Mouse (Mus musculus) MEL (cell line): ENCODE measurements at regions not wholly inside any gene's neighbourhood (a gene's known extent, or its start where the extent isn't known, plus 50 kb on each side); places are given as distances from the start of the nearest gene placed in this dataset.

ENCODE experiments used
- DNase-seq: peaks from one replicate; pipeline ENCODE4 v3.0.0; 2011; ENCODE audit warnings: low read depth, low spot score
- H3K27ac ChIP-seq: 2 replicates; pipeline ENCODE4 v1.5.1; 2012; ENCODE audit warnings: low read depth, mild to moderate bottlenecking, control low read depth, low read length, moderate library complexity; ENCODE audit not compliant: control insufficient read depth
- H3K27me3 ChIP-seq, 2 experiments: fragments of 150-350 bp in 1 of 2; sonication (generic) in 1 of 2; 2 replicates each; pipeline ENCODE4 v1.6.1; 2012; ENCODE audit warnings: low read length in 2 of 2, mild to moderate bottlenecking in 2 of 2, improper control_type of control experiment in 1 of 2, moderate library complexity in 1 of 2; ENCODE audit not compliant: insufficient read depth in 2 of 2, control insufficient read depth in 1 of 2
- H3K36me3 ChIP-seq, 2 experiments: 2 replicates each; pipeline ENCODE4 v1.6.1; 2012 to 2014; ENCODE audit warnings: low read length in 2 of 2, improper control_type of control experiment in 1 of 2, inconsistent platforms in 1 of 2, mild to moderate bottlenecking in 1 of 2; ENCODE audit not compliant: insufficient read depth in 2 of 2, control insufficient read depth in 1 of 2
- H3K4me1 ChIP-seq, 2 experiments: fragments of 150-350 bp in 1 of 2; sonication (generic) in 1 of 2; 2 replicates each; pipeline ENCODE4 v1.6.1; 2012; ENCODE audit warnings: low read length in 2 of 2, improper control_type of control experiment in 1 of 2, mild to moderate bottlenecking in 1 of 2; ENCODE audit not compliant: insufficient read depth in 2 of 2, control insufficient read depth in 1 of 2
- H3K4me3 ChIP-seq, 2 experiments: fragments of 150-350 bp in 1 of 2; sonication (generic) in 1 of 2; 2 replicates each; pipeline ENCODE4 v1.5.1; 2012; ENCODE audit warnings: low read depth in 2 of 2, low read length in 2 of 2, mild to moderate bottlenecking in 2 of 2, moderate library complexity in 2 of 2, control low read depth in 1 of 2, improper control_type of control experiment in 1 of 2; ENCODE audit not compliant: control insufficient read depth in 1 of 2, insufficient read depth in 1 of 2
- H3K79me2 ChIP-seq: 2 replicates; pipeline ENCODE4 v1.6.1; 2012; ENCODE audit warnings: mild to moderate bottlenecking, low read length, moderate library complexity; ENCODE audit not compliant: control insufficient read depth, poor library complexity, insufficient read depth
- H3K9ac ChIP-seq: 2 replicates; pipeline ENCODE4 v1.6.1; 2012; ENCODE audit warnings: low read depth, mild to moderate bottlenecking, control low read depth, low read length, moderate library complexity; ENCODE audit not compliant: control insufficient read depth, poor library complexity, severe bottlenecking
- H3K9me3 ChIP-seq: fragments of 150-350 bp; sonication (generic); replicated peaks from 2 replicates; pipeline ENCODE4 v1.6.1; 2012; ENCODE audit warnings: mild to moderate bottlenecking, low read length, improper control_type of control experiment, moderate library complexity; ENCODE audit not compliant: insufficient read depth
- BHLHE40 ChIP-seq: IDR thresholded peaks from 2 replicates; pipeline ENCODE4 v1.6.1; 2012; ENCODE audit warnings: low read depth, mild to moderate bottlenecking, inconsistent platforms, low read length, improper control_type of control experiment, borderline replicate concordance
- CHD2 ChIP-seq: IDR thresholded peaks from 2 replicates; pipeline ENCODE4 v1.6.1; 2011; ENCODE audit warnings: low read length, improper control_type of control experiment
- CTCF ChIP-seq, 3 experiments: IDR thresholded peaks in 2 of 3; conservative IDR thresholded peaks in 1 of 3; 2 replicates each; pipeline ENCODE4 v1.5.1; 2011 to 2012; ENCODE audit warnings: low read length in 3 of 3, low read depth in 2 of 3, mild to moderate bottlenecking in 2 of 3, improper control_type of control experiment in 1 of 3, inconsistent platforms in 1 of 3, mixed read lengths in 1 of 3, moderate library complexity in 1 of 3; ENCODE audit not compliant: control insufficient read depth in 1 of 3, insufficient read depth in 1 of 3, poor library complexity in 1 of 3, severe bottlenecking in 1 of 3
- E2F4 ChIP-seq: IDR thresholded peaks from 2 replicates; pipeline ENCODE4 v1.6.1; 2011; ENCODE audit warnings: low read depth, low read length, improper control_type of control experiment, borderline replicate concordance
- ELF1 ChIP-seq: IDR thresholded peaks from 2 replicates; pipeline ENCODE4 v1.6.1; 2014; ENCODE audit warnings: low read depth, mild to moderate bottlenecking, inconsistent platforms, low read length, improper control_type of control experiment, moderate library complexity
- EP300 ChIP-seq, 2 experiments: IDR thresholded peaks; 2 replicates each; pipeline ENCODE4 v1.6.1; 2011; ENCODE audit warnings: improper control_type of control experiment in 2 of 2, low read length in 2 of 2, low read depth in 1 of 2, mild to moderate bottlenecking in 1 of 2
- ETS1 ChIP-seq: IDR thresholded peaks from 2 replicates; pipeline ENCODE4 v1.6.1; 2012; ENCODE audit warnings: low read depth, mild to moderate bottlenecking, inconsistent platforms, low read length, improper control_type of control experiment, moderate library complexity
- GABPA ChIP-seq: IDR thresholded peaks from 2 replicates; pipeline ENCODE4 v1.6.1; 2012; ENCODE audit warnings: low read depth, mild to moderate bottlenecking, inconsistent platforms, low read length, improper control_type of control experiment, moderate library complexity
- GATA1 ChIP-seq: IDR thresholded peaks from 2 replicates; pipeline ENCODE4 v1.6.1; 2011; ENCODE audit warnings: low read depth, low read length, improper control_type of control experiment
- HCFC1 ChIP-seq: IDR thresholded peaks from 2 replicates; pipeline ENCODE4 v1.6.1; 2012; ENCODE audit warnings: low read depth, mild to moderate bottlenecking, inconsistent platforms, low read length, improper control_type of control experiment, moderate library complexity
- JUND ChIP-seq: IDR thresholded peaks from 2 replicates; pipeline ENCODE4 v1.6.1; 2011; ENCODE audit warnings: low read depth, mild to moderate bottlenecking, improper control_type of control experiment, low read length
- KAT2A ChIP-seq: conservative IDR thresholded peaks from 2 replicates; pipeline ENCODE4 v1.6.1; 2012; ENCODE audit warnings: low read depth, low read length, improper control_type of control experiment, inconsistent platforms
- MAFK ChIP-seq: IDR thresholded peaks from 2 replicates; pipeline ENCODE4 v1.6.1; 2011; ENCODE audit warnings: low read depth, mild to moderate bottlenecking, low read length, improper control_type of control experiment, borderline replicate concordance
- MAX ChIP-seq: IDR thresholded peaks from 2 replicates; pipeline ENCODE4 v1.6.1; 2011; ENCODE audit warnings: low read length, improper control_type of control experiment
- MAZ ChIP-seq: IDR thresholded peaks from 2 replicates; pipeline ENCODE4 v1.6.1; 2012; ENCODE audit warnings: low read depth, mild to moderate bottlenecking, inconsistent platforms, low read length, improper control_type of control experiment
- MEF2A ChIP-seq: IDR thresholded peaks from 2 replicates; pipeline ENCODE4 v1.6.1; 2014; ENCODE audit warnings: low read depth, mild to moderate bottlenecking, inconsistent platforms, low read length, improper control_type of control experiment; ENCODE audit not compliant: poor library complexity, insufficient replicate concordance, severe bottlenecking; ENCODE audit errors: extremely low read depth
- MXI1 ChIP-seq: IDR thresholded peaks from 2 replicates; pipeline ENCODE4 v1.6.1; 2011; ENCODE audit warnings: mild to moderate bottlenecking, low read depth, low read length, improper control_type of control experiment
- MYB ChIP-seq: IDR thresholded peaks from 2 replicates; pipeline ENCODE4 v1.6.1; 2011; ENCODE audit warnings: mild to moderate bottlenecking, low read depth, low read length, improper control_type of control experiment
- MYC ChIP-seq: IDR thresholded peaks from 2 replicates; pipeline ENCODE4 v1.6.1; 2011; ENCODE audit warnings: low read depth, mild to moderate bottlenecking, low read length, improper control_type of control experiment, moderate library complexity
- POLR2A ChIP-seq, 2 experiments: IDR thresholded peaks; 2 replicates each; pipeline ENCODE4 v1.6.1; 2011 to 2012; ENCODE audit warnings: low read length in 2 of 2, mild to moderate bottlenecking in 2 of 2, control low read depth in 1 of 2, improper control_type of control experiment in 1 of 2, low read depth in 1 of 2, moderate library complexity in 1 of 2; ENCODE audit not compliant: control insufficient read depth in 1 of 2, insufficient read depth in 1 of 2, poor library complexity in 1 of 2
- POLR2AphosphoS2 ChIP-seq: IDR thresholded peaks from 2 replicates; pipeline ENCODE4 v1.6.1; 2011; ENCODE audit warnings: low read length, improper control_type of control experiment
- POLR2AphosphoS5 ChIP-seq: IDR thresholded peaks from 2 replicates; pipeline ENCODE4 v1.6.1; 2012; ENCODE audit warnings: low read depth, borderline replicate concordance, mild to moderate bottlenecking, inconsistent platforms, low read length, moderate library complexity, mixed read lengths
- RAD21 ChIP-seq: IDR thresholded peaks from 2 replicates; pipeline ENCODE4 v1.6.1; 2011; ENCODE audit warnings: mild to moderate bottlenecking, low read depth, low read length, improper control_type of control experiment
- SIN3A ChIP-seq: IDR thresholded peaks from 2 replicates; pipeline ENCODE4 v1.6.1; 2012; ENCODE audit warnings: low read length, improper control_type of control experiment, inconsistent platforms
- TAL1 ChIP-seq: IDR thresholded peaks from 2 replicates; pipeline ENCODE4 v1.6.1; 2012; ENCODE audit warnings: mild to moderate bottlenecking, inconsistent platforms, low read length, moderate library complexity, mixed read lengths
- TBP ChIP-seq: IDR thresholded peaks from 2 replicates; pipeline ENCODE4 v1.8.0; 2011; ENCODE audit warnings: low read depth, low read length, improper control_type of control experiment
- TCF12 ChIP-seq: IDR thresholded peaks from 2 replicates; pipeline ENCODE4 v1.6.1; 2014; ENCODE audit warnings: low read depth, mild to moderate bottlenecking, inconsistent platforms, low read length, improper control_type of control experiment, moderate library complexity
- USF2 ChIP-seq, 2 experiments: IDR thresholded peaks; 2 replicates each; pipeline ENCODE4 v1.6.1; 2011 to 2012; ENCODE audit warnings: improper control_type of control experiment in 2 of 2, low read length in 2 of 2, borderline replicate concordance in 1 of 2, inconsistent platforms in 1 of 2, low read depth in 1 of 2, mild to moderate bottlenecking in 1 of 2; ENCODE audit not compliant: insufficient read depth in 1 of 2
- ZC3H11A ChIP-seq: IDR thresholded peaks from 2 replicates; pipeline ENCODE4 v1.6.1; 2012; ENCODE audit warnings: low read depth, mild to moderate bottlenecking, inconsistent platforms, low read length, improper control_type of control experiment
- ZKSCAN1 ChIP-seq: IDR thresholded peaks from 2 replicates; pipeline ENCODE4 v1.6.1; 2012; ENCODE audit warnings: low read depth, mild to moderate bottlenecking, inconsistent platforms, low read length, improper control_type of control experiment, moderate library complexity
- ZMIZ1 ChIP-seq: IDR thresholded peaks from 2 replicates; pipeline ENCODE4 v1.6.1; 2012; ENCODE audit warnings: low read depth, mild to moderate bottlenecking, inconsistent platforms, low read length, improper control_type of control experiment, moderate library complexity
- ZNF384 ChIP-seq: IDR thresholded peaks from 2 replicates; pipeline ENCODE4 v1.6.1; 2012; ENCODE audit warnings: low read depth, mild to moderate bottlenecking, inconsistent platforms, low read length, improper control_type of control experiment

DNA sequence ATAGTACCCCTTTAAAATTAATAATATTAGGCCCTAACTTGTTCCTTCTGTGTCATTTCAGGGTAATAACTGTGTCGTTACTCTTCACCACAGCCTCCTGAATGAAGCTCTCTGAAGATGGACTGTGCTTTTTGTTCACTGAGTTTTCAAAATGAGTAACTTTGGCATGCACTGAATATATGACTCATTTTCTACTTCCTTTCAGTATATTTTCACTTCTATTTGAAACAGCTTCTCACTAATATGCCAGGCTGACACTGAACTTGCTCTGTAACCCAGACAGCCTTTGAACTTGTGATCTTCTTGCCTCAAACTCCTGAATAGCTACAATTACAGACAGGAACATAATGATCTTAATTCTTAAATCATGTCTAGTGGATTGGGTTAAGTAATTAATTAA, 431.2 kb upstream of the Tenm2 start:
- TF ChIP-seq CTCF (IDR thresholded peaks at IDR 0.05 in 2 of 3, conservative IDR thresholded peaks at IDR 0.05 in 1 of 3; ENCODE audit: control insufficient read depth in 1 of 3, insufficient read depth in 1 of 3, low read depth in 2 of 3, low read length in 3 of 3, poor library complexity in 1 of 3, severe bottlenecking in 1 of 3) (no peak), TBP (no peak), POLR2AphosphoS2 (no peak), ZC3H11A (no peak), MAX (no peak), RAD21 (no peak), POLR2A (IDR thresholded peaks at IDR 0.05; ENCODE audit: control insufficient read depth in 1 of 2, insufficient read depth in 1 of 2, low read depth in 1 of 2, low read length in 2 of 2, poor library complexity in 1 of 2) (no peak), BHLHE40 (no peak), MXI1 (no peak), MYC (no peak), ELF1 (no peak), HCFC1 (no peak), ZNF384 (no peak), ZKSCAN1 (no peak), ETS1 (no peak), CHD2 (no peak), USF2 (IDR thresholded peaks at IDR 0.05; ENCODE audit: borderline replicate concordance in 1 of 2, insufficient read depth in 1 of 2, low read depth in 1 of 2, low read length in 2 of 2) (no peak), JUND (no peak), EP300 (IDR thresholded peaks at IDR 0.05; ENCODE audit: low read depth in 1 of 2, low read length in 2 of 2) (no peak), ZMIZ1 (no peak)
- no peaks in the 10 kb centered on the region for H3K9me3 ChIP-seq
- no peaks in the 10 kb centered on the region for H3K4me1 ChIP-seq
- H3K9ac ChIP-seq = no peak overlapping the region
- H3K79me2 ChIP-seq = no peaks in the 10 kb centered on the region
- H3K4me3 ChIP-seq = no peak overlapping the region
- H3K36me3 ChIP-seq = no peaks in the 10 kb centered on the region
- H3K27me3 ChIP-seq = no peaks in the 10 kb centered on the region
- no peak overlapping the region for H3K27ac ChIP-seq
- DNase-seq = no peak

DNA sequence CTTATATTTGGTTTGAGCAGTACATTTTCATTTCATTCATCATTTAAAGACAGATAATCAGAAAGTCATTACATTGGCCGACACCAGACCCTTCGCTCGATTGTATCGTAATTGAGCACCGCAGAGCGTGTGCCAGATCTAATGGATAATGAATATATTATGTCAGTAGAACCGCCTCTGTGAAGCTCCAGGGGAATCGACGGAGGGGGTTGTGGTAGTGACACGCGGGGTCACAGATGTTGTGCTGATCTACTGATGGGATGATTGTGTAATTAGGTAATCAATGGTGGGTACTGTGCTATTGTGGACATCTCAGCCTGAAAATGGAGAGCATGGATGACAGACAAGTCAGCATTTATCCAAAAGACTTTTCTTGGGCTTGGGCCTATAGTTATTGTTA, 414.3 kb upstream of the Tenm2 start:
- no peaks in the 10 kb centered on the region for H3K79me2 ChIP-seq
- no peak for TF ChIP-seq ZC3H11A
- no peak for TF ChIP-seq TAL1
- TF ChIP-seq MXI1 = no peak
- TF ChIP-seq ELF1 = no peak
- TF ChIP-seq KAT2A = no peak
- TF ChIP-seq EP300 (IDR thresholded peaks at IDR 0.05; ENCODE audit: low read depth in 1 of 2, low read length in 2 of 2) = no peak
- no peak for TF ChIP-seq SIN3A
- TF ChIP-seq MAX = no peak
- TF ChIP-seq MAZ = no peak
- TF ChIP-seq MEF2A = no peak
- TF ChIP-seq POLR2AphosphoS5 = no peak
- TF ChIP-seq GATA1 = no peak
- TF ChIP-seq MAFK = no peak
- no peak for TF ChIP-seq ZKSCAN1
- TF ChIP-seq E2F4 = no peak
- TF ChIP-seq CHD2 = no peak
- TF ChIP-seq TCF12 = no peak
- no peak for TF ChIP-seq POLR2AphosphoS2
- TF ChIP-seq MYB = no peak
- no peak for TF ChIP-seq GABPA
- TF ChIP-seq, all 39 proteins: peak for 0
- Histone ChIP-seq H3K36me3 (no peaks in the 10 kb centered on the region), H3K9ac (no peak overlapping the region), H3K9me3 (no peaks in the 10 kb centered on the region), H3K27ac (no peak overlapping the region), H3K27me3 (no peaks in the 10 kb centered on the region), H3K4me1 (no peaks in the 10 kb centered on the region), H3K4me3 (no peak overlapping the region)
- no peak for DNase-seq
